Mouse (Mus musculus): Measurements from ENCODE around the gene Usp11. TPM values are rescaled to one million over a fixed set of nuclear protein-coding genes. Genes with fewer than 3 reads are reported as not detected.
"Not testable (repeated sequence)": the region's sequence is repeated elsewhere in the genome, so short reads cannot be mapped to it uniquely, and the experiment has no call there.

Usp11 gene
- 1 to 10 TPM; 6.1 to 6.6 TPM for polyA plus RNA-seq (2017; shearing (Covaris generic))

DNA sequence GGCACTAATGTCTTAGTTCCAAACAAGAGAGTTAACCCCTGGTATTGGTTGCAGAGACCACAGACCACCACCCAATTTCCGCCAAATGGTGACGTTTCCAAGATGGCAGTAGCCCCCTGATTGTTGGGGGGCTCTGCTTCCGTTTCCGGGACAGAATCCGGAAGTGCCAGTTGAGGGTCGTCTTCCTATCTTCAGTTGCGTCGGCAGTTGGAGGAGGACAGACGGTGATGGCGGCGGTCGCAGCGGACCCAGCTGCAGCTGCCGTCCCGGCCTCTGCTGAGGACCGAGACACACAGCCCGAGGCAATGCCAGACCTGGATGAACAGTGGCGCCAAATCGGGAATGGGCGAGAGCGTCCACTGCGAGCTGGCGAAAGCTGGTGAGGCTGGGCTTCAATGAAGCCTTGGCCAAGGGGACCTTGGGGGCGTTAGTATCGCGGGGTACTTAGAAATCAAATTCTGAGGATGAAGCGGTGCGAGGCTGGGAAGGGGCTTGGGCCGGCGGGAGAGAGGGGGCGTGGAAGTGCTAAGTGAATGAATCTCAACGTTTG, at the start of gene Usp11:
Gene Usp11 (plus strand): TSS at position 166 of the 550 bp plus-strand sequence.
- no peak for ATAC-seq

DNA sequence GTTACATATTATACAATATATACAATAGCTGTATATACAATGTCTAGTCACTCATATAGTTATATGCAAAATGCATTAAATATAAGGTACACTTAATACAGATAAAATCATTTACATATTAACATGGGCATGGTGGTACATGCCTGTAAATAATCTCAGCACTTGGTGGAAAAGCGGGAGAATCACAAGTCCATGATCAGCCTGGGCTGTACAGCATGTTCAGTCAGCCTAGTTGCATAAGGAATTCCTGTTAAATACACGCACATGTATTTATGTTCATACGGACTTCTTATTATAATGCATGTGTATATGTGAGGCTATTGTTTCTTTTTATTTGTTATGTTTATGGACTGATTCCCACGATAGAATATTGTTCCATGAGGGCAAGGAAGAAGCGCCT, 46.1 kb upstream of the Usp11 start:
- ATAC-seq: no peak

GRCm38 (mm10) chrX:20658026-20658652, 45.6 kb upstream of the Usp11 start, which contains the start of gene Uba1:
Gene Uba1 (plus strand): TSS chrX:20658326.
- ATAC-seq: peak; percentile 82

GRCm38 (mm10) chrX:20658891-20659406, 44.8 kb upstream of the Usp11 start:
- no peak for ATAC-seq

DNA sequence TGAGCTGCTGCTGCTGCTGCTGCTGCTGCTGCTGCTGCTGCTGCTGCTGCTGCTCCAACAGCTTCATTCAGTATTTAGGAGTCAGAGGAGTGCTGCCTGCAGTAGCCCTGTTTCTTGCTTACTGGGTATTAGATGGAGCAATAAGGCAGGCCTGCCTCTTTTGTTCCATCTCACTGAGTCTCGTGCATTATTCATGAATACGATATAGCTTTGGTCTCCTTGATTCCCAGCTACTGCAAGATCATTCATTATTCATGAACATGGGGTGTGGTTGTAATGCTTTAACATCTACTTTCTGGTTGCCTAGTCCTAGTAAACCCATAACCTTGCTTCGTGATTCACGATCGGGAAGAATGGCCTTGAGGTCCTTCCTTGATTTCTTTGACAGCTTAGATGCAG, 41.4 kb upstream of the Usp11 start:
- no peak for ATAC-seq

GRCm38 (mm10) chrX:20662716-20663443, 40.8 kb upstream of the Usp11 start:
- ATAC-seq: peak; percentile 71

GRCm38 (mm10) chrX:20663444-20663790, 40.3 kb upstream of the Usp11 start:
- peak; percentile 13 for ATAC-seq

DNA sequence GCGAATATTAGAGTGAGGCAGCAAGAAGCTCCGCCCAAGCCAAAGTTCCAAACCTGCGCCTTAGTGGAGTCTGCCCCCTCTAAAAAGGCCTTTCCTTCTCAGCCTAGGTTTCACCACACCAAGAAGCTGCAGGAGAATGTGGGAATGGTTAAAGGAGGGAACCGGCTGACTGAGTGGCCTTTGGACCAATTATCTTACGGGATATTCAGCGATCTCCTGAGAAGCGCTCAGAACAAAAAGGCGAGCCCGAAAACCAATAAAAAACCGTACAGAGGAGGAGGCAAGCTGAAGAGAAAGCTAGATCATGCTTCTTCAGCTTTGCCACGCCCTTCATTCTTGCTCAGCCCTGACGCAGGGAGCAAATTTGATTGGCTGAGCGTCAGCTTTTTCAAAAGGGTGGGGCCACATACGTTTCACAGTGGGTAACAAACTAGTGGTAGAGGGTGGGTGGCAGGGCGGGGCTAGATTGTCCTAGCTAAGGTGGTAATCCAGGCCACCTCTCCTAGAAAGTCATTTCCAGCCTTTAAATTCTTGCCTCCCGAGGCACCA, 16.1 kb upstream of the Usp11 start, which contains the start of gene Cdk16:
Gene Cdk16 (plus strand): TSS at position 436 of the 549 bp plus-strand sequence.
- peak; percentile 88 for ATAC-seq

DNA sequence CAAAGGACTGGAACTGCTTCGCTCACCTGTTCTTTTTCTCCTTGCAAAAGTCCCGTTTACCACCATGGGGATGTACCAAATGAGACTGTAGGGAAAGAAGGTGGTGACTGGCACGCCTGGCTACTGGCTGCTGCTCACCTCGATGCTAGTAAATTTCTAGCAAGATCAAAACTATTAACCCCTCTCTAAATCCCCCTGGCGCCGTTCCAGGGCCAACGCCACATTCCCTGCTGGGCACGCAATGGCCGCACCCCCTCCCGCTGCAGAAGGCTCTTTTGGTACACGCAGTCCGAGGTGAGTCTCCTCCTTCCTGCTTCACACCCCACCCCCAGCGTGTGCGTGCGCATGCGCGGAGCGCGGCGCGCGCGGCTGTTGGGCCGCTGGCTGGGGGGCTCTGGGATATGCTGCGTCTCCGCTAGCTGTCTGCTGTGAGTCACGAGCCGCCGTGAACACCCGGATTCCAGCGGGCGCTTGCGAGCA, 15.6 kb upstream of the Usp11 start:
- ATAC-seq: peak; percentile 61

DNA sequence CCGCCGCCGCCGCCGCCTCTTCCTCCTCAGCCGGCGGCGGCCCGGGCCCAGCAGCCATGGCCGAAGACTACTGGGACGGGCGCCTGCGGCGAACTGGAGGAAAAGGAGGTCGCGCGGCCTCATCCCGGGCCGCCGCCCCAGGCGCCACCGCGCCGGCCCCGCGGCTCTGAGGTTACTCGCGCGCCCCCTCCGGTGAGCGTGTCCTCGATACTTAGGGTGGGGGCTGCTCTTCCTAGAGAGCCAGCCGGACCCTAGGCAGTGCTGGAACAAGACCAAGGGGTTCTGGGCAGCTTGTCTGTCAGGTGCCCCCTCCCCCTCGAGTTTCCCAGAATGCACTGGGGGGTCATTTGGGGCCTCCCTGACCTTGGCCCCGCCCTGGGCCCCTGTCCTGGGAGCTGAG, 15.1 kb upstream of the Usp11 start:
- ATAC-seq: no peak

DNA sequence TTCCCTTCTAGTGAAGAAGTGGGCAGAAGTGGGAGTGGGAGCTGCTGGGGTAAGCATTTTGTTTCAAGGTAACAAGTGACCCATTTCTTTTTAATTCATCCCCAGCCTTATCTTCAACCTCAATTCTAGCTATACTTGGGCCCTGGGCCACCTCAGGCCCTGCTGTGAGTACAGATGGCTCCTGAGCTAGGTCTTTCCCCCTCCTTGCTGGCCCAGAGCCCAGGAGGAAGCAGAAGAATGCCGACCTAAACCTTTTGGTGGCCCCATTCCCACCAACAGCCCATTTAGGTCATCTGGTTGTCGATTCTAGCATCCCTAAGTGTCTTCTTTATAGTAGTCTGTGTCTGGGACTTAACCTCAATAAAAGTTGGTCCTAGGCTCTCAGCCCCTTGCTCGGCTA, 12.1 kb upstream of the Usp11 start:
- no peak for ATAC-seq

- no peak for ATAC-seq
These were observed 11.1 kb upstream of the Usp11 start for GRCm38 (mm10) chrX:20692616-20693015.

DNA sequence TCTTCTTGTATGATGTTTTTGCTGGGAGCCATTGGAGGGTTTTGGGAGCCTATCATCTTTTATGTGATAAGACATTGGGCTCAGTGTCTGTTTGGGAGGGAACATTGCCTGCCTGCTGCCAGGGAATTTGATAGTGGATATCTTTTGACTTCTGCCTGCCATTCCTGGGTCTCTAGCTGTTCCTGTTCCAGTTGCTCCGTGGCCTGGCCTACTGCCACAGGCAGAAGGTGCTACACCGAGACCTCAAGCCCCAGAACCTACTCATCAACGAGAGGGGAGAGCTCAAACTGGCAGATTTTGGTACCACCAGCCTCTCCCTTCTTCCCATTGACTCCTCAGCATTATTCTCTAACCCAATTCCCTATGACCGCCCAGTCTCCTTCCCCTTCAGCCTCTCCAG, 7.9 kb upstream of the Usp11 start:
- ATAC-seq: no peak

DNA sequence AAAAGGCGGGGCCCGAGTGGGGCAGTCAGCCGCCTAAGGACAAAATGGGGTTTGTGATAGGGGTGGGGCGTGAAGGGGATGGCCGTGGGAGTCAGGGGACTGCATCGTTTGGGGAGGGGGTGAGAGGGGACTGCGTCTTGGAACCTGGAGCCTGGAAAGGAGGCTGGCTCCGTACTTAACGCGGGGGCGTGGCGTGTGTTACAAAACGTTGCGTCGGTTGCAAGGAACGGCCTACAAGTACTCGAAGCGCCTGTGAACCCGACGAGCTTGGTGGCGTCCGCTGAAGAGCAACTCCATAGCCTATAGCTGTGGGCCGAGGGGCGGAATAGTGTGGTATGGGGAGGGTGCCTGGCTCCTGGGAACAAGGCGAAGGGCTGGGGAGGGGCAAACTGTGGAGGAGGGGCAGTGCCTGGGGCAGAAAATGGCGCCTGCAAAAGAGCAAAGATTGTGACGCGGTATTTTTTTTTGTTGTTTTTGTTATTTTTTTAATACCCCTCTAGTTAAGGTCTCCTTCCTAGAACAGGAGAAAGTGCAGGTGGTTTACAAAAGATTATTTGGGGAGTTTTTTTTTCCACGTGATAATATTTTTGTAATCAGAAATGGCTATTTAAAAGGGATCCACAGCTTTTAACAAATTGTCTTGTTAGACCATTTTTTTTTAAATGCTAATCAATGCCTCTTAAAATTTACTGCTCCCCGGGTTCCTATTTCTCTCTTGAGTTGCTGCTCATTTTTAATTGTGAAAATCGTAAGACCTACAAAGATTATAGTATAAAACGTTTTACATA, 783 bp downstream of the Usp11 start:
- peak; percentile 87 for ATAC-seq

- no peak for ATAC-seq
These were observed 1.3 kb downstream of the Usp11 start for GRCm38 (mm10) chrX:20705083-20705402.

GRCm38 (mm10) chrX:20728681-20729080, 25.0 kb downstream of the Usp11 start:
- no peak for ATAC-seq

DNA sequence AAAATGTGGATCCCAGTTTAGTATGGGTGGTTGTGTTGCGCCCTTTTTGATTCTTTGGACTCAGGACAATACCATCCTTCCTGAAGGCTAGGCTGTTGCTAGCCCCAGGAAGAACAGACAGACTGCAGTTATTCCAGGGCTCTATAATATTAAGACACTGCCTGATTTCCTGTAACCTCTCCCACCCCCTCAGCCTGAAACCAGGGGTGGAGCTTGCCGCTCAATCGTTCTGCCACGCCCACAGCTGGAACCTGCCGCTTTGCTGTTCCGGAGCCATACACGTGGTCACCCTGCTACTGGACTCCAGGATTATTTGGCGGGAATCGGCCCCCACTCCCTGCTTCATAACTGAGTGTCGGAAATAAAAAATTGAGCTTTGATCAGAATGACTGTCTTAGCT, 26.3 kb downstream of the Usp11 start:
- not testable (repeated sequence) for ATAC-seq

DNA sequence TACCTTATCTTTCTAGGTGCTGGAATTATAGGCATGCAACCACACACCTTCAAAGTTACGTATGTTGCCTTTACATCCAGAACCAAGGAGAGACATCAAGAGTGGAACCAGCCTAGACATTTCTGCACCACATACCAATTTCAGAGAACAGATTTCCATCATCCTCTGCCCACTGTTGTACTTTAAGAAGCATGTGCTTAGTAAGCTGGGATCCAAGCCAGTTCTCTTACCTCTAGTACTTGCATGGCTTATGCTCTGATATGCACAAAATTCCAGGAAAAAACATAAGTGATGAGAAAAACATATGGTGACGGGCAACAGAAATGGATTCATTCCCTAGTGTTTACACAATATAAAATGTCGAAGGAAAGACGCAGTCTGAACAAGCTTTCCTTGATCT, 32.8 kb downstream of the Usp11 start:
- no peak for ATAC-seq

- no peak for ATAC-seq
These were observed 45.1 kb downstream of the Usp11 start for GRCm38 (mm10) chrX:20748829-20749228.

DNA sequence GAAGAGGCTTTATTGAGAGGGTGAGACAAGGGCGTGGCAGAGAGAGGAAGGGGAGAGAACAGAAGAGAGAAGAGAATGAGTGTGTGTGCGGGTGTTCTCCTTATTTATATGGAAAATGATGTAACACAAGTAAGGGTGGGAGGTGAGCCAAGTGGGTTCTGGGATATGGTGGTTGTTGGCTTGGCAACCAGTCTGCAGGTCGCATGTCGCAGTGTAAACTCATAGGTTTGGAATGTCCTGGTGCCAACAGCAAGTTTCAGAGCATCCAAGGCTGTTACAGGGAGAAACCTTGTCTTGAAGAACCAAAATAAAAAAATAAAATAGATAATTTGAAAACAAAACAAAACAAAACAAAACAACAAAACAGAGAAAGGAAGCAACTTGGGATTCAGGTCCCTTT, 57.5 kb downstream of the Usp11 start:
- ATAC-seq: no peak
